Mouse (Mus musculus) neutrophil, adult 83 days (primary cell): Measurements from ENCODE around the gene Atg16l2. TPM values are rescaled to one million over a fixed set of nuclear protein-coding genes. Genes with fewer than 3 reads are reported as not detected.

Experiments
- total RNA-seq, 2 experiments: library from RNA; stranded (reverse); gene quantifications; one replicate each; pipeline ENCODE4 v1.2.4; 2023

Gene Atg16l2
- total RNA-seq, result 10 to 100 TPM; 62.9 to 63.3 TPM

GRCm38 (mm10) chr7:101301881-101302456 lies at the start of gene Atg16l2:
Gene Atg16l2, minus strand, starts transcription at chr7:101302251.

GRCm38 (mm10) chr7:101347767-101348270 lies 45.8 kb upstream of the Atg16l2 start, which contains the start of gene Arap1:
Gene Arap1, plus strand, starts transcription at chr7:101348067.

GRCm38 (mm10) chr7:101317014-101317413 lies 15.0 kb upstream of the Atg16l2 start, which contains the start of gene Stard10:
Gene Stard10, plus strand, starts transcription at chr7:101317086.

Other genes with a start within 250 kb of the Atg16l2 start
- gene Fchsd2, start 209.4 kb downstream of the Atg16l2 start, total RNA-seq, result 10 to 100 TPM; 15.9 to 19.0 TPM
- gene Stard10, start 14.8 kb upstream of the Atg16l2 start, total RNA-seq, result 10 to 100 TPM; 19.3 to 26.6 TPM
- 100 to 1,000 TPM; 327 to 393 TPM for gene Arap1, start 45.8 kb upstream of the Atg16l2 start, total RNA-seq
- gene Gm45837, start 108.6 kb upstream of the Atg16l2 start, total RNA-seq, result 10 to 100 TPM; 39.3 to 87.1 TPM
- 100 to 1,000 TPM; 155 to 209 TPM for gene Pde2a, start 119.4 kb upstream of the Atg16l2 start, total RNA-seq